Mouse (Mus musculus): ENCODE data around the gene Lgals1.

DNA sequence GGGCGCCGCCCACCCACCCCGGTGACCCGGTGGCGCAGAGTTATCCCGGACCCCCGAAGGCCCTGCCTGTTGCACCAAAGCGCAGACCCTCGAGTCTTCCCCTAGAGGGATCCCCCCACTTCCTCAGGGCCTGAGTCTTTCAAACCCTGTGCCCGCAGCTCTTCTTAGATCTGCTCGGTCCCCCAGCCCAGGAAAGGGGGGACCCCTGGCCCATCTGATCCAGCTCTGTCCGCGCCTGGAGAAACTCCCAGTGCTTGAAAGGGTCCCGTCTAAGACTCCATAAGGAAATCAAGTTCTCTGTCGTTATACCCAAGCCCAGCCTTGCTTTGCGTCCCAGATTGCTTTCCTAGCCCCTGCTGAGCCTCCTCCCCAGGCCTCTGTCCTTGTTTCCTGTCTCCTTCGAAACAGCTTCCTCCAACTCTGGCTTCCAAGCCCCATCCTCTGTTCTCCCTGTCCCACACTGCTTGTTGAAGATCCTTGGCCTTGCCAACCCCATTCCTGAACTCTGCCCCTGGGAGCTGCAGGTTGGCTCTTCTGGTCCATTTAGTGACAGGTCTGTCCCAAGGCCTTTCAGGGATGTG lies 48.6 kb upstream of the Lgals1 start:
- TF ChIP-seq CTCF (IDR thresholded peaks at IDR 0.05; ENCODE audit: low read depth, low read length) (no peak), GATA1 (IDR thresholded peaks at IDR 0.05; ENCODE audit: borderline replicate concordance, low read length) (no peak), GATA2 (IDR thresholded peaks at IDR 0.05; ENCODE audit: borderline replicate concordance, low read depth, low read length) (no peak), TAL1 (conservative IDR thresholded peaks at IDR 0.05; ENCODE audit: low read depth, low read length) (no peak), POLR2AphosphoS5 (IDR thresholded peaks at IDR 0.05; ENCODE audit: insufficient replicate concordance, low read depth, low read length) (no peak)
